Mouse (Mus musculus) c-Kit-positive CD71-positive TER-119-positive erythroid progenitor cells, embryonic 14.5 days (primary cell): ENCODE data around the gene Uhrf1bp1.

Experiments
- DNase-seq: peaks from one replicate; pipeline ENCODE4 v3.0.0-alpha.2; 2013; ENCODE audit warnings: low spot score

Gene Uhrf1bp1

GRCm38 (mm10) chr17:27947155-27947554 lies 90.9 kb downstream of the Uhrf1bp1 start:
- no peak for DNase-seq
